Mouse (Mus musculus) left cerebral cortex, adult 11 months (tissue): ENCODE results near the gene Cage1.

Source experiments
- DNase-seq: peaks from one replicate; pipeline ENCODE4 v3.0.0; 2022; ENCODE audit warnings: low spot score

The Cage1 gene

DNA sequence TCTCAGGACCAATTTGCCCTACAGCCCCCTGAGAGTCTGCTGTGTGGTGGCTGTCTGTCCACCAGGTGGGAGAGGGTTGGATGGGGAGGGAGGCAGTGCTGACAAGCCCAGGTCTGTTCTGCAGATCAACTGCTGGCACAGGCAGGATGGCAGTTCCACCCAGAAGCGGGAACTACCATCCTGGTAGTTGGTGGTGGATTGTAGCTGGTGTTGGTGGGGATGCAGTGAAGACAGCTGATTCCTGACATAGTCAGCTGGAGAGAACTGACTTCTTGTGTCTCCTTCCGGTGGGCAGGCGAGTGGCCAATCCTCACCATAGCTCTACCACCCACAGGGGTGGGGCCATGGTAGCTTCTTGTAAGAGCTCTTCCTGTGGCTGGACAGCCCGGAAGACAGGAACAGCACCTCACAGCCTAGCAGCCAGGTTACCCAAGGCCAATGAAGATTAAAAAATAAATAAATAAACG, 26.4 kb downstream of the Cage1 start:
- no peak for DNase-seq

DNA sequence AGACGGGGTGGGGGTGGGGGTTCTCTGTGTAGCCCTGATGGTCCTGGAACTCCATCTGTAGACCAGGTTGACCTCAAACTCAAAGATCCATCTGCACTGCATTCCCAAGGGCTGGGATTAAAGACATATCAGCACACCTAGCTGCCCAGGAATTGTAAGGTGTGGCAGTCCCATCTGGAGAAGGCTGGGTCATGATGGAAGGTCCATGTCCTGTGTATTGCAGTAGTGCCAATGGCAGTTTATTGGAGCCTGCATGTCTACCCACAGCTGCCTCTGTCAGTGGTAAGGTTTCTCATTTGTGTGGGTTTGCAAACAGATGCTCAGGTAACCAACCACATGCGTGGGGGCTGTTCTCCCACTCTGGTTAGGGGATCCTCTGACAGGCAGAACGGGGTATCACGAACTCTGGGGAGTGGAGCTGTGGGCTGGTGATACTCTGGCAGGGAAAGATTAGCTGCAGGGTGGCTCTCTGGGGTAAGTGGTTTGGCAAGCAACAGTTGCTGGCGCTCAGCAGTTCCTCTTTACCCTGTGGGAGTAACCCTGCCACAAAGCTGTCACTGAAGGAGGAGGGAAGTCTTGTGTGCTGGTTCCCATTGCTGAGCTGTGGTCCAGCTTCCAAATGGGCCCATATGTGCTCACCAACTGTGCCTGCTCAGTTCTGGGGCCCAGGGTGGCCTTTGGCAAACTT, 27.0 kb downstream of the Cage1 start:
- no peak for DNase-seq

DNA sequence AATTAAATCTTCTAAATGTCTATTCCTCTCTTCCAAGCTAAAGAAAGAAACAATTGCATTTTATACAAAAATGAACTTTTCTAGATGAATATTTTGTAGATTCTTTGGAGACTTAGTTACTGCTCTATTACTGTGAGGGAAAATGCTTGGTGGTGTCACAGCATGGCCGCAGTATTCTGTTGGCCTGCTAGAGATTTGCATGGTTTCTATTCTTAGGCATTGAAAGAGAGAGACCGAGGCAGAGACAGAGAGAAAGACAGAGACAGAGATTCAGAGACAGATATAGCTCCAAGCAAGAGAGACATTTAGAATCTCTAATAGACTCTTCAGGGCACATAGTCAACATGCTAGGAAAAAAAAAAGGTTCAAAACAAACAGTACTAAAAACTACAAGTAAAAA, 28.9 kb downstream of the Cage1 start:
- no peak for DNase-seq

DNA sequence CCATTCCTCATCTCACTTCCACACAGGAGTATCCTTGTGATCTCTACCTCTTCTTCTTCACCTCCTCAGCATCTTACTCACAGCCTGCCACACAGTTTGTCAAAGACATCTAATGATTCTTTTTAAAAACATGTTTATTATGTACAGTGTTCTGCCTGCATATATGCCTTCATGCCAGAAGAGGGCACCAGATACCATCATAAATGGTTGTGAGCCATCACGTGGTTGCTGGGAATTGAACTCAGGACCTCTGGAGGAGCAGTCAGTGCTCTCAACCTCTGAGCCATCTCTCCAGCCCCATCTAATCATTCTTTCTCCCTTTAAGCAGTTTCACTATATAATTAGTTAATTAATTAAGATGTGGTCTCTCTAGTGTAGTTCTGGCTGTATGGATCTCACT, 34.4 kb downstream of the Cage1 start:
- DNase-seq, result no peak

DNA sequence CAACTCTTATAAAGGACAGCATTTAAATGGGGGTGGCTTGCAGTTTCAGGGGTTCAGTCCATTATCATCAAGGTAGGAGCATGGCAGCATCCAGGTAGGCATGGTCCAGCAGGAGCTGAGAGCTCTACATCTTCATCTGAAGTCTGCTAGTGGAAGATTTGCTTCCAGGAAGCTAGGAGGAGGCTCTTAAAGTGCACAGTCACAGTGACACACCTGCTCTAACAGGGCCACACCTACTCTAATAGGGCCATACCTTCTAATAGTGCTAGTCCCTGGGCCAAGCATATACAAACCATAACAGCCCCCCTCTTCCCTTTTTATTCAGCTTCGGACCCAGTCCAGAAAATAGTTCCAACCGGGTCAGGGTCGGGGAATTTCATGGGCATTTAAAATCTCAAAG, 37.2 kb downstream of the Cage1 start:
- no peak for DNase-seq

DNA sequence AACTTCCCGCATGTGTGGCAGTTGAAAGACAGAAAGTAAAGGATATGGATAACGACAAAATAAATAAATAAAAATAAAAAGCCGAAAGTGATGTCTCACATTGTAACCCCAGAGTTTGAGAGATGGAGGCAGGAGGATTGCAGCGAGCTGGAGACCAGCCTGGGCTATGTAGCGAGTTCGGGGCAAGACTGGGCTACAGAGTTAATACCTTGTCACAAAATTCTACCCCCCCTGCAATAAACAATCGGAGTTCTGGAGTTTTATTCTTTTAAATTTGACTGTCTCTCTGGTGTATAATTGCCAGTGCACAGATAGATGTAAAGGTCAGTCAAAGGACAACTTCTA, 42.5 kb downstream of the Cage1 start:
- DNase-seq, result no peak

DNA sequence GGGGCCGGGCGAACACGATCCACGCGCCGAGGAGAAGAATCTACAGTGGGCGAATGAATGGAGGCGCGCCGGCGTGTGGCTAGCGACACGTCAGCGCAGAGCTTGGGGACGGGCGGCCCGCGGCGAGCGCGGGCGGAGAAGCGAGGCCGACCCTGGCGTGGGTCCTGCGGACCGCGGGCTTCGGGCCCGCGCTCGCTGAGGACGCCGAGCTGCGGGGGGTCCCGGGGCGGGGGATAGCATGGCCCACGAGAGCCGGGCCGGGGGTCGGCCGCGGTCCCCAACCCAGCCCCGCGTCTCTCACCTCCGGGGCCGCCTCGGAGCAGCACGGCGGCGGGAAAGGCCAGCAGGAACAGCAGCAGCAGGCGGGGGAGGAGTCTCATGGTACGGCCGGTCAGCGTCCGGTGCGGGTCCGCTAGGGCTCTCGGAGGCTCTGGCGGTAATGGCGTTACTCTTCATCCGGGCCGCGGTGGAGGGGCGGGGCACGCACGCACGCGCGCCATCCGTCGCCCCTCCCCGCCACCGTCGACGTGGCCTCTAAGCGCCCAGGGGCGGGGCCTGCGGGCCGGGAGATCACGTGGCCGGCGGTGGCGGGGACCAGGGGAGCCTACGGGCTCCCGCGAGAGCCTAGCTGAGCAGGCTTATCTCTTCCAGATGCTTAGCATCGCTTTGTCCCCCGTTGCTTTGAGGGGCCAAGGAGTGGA, 43.0 kb downstream of the Cage1 start, which contains the start of gene Ssr1:
Ssr1 (minus strand) TSS at position 514 of the 701 bp plus-strand sequence.
- peak; percentile 90 for DNase-seq

DNA sequence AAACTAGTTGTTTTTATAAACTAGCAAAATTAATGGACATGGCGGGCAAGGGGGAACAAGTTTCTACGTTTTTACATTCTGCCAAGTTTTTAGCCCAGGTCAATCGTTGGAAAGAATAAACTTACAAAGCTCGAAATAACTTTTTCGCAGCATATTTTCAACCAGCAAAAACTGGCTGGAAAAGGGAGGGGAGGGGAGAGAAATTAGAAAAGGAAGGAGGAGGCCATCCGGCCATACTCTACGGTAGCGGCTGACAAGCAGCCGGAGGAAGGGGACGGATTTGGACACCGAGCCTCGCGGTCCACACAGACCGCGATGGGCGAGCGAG, 43.5 kb downstream of the Cage1 start:
- no peak for DNase-seq

DNA sequence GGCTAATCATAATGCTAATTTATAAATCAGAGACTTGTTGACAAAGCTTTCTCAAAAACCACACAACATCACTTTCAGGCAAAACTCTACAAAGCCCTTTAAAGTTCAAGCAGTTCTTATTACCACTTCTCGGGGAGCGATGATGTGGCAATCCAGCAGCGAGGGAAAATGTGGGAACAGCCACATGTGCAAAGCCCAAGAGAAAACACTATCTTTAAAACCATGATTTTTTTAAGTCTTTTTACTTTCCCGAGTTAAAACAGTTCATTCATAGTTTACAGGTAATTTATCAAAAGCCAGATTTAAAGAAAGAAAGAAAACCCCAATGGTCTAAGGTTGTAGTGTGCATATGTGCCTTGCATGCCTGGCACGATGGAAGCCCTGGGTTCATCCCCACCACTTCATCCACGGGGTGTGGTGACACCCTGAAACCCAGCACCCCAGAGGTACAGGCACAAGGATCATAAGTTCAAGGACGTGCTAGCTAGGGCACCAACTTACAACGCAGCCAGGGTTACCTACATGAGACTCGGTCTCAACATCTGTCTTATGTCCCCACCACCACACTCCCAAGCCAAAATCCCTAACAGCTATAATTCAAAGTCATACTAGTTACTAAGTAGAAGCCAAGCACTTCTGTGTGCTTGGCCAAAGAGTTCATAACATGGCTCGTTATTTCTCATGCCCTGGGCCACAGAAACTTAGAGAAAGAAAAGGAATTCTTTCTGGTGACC, 44.1 kb downstream of the Cage1 start:
- DNase-seq, result no peak

DNA sequence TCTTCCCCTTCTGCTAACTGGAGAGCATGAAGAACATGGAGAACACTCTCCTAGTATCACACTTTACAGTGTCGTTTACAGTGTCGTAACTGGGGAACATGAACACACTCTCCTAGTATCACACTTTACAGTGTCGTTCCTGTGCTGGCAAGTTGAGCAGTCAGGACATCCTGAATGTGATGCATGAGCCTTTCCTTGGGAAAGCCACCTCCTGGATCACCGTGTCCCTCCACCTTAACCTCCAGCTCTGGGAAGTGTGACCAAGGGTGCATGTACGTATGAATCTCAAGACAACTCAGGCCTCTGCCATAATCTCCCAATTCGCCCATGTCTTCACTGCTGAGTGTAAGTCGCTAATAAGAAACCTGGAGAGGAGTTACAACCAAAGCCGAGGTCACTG, 47.2 kb downstream of the Cage1 start:
- no peak for DNase-seq

DNA sequence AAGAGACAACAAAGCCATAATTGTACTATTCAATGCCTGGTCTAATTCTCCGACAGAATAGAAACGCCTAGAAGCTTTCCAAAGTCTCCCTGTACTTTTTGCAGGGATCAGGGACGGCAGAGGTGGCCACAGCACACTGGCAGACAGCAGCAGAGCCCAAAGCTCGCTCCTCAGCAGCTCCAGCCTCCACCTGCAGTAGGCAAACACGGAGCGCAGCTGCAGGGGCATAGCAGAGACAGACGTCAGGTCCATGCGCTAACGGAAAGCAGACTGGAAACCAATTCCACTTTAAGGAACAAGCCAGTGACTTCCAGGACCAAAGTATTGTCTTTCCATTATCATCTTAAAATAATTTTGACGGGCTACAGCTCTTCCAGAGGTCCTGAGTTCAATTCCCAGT, 50.7 kb downstream of the Cage1 start:
- DNase-seq, result no peak

DNA sequence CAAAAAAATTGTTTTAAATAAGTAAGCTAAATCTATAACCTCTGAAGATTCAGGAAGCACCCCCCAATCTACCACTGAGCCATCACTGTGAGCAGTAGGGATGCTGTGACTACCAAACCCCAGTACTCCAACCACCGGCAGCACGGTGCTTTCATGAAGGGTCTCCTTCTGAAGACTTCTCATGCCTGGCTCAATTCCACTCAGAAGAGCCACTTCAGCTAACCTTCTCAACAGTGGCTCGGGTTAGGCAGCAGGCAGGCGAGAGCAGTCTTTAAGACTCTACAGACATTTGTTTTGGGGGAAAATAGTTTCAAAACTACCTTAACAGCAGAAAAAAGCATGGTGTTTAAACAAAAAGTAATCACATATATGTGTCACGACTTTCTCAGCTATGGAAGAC, 55.8 kb downstream of the Cage1 start:
- no peak for DNase-seq

DNA sequence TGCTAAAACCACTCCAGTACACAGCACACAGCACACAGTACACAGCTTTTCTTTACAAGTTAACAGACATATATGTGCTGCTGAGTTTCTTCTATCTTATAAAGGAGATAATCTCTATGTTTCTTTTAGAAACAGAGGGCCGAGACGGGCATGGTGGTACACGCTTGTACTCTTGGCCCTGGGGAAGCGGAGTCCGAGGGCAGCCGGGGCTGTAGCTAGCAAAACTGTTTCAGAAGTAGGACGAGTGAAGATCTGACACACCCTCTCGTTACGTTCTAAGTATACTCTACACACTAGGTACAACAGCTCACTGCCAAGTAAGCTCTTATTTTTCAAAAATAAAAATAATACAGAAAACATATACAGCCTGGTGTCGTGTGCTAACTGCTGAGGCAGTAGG, 56.5 kb downstream of the Cage1 start:
- DNase-seq, result no peak

DNA sequence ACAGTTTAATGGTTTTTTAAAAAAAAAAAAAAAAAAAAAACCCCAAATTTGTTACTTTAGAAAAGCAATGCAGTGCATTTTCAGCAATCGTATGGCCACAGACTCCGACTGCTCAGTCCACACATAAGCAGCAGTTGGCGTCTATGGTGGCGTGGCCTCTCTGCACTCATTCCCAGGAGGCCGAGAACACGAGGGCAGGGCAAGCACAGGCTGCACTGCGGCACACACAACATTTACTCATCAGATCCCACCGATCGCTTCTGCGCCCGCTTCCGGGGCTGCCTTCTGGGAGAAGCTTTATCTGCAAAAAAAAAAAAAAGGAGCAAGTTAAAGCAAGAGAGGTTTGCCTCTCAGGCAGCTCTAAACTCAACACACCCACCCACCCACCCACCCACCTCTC, 57.4 kb downstream of the Cage1 start:
- DNase-seq, result no peak

DNA sequence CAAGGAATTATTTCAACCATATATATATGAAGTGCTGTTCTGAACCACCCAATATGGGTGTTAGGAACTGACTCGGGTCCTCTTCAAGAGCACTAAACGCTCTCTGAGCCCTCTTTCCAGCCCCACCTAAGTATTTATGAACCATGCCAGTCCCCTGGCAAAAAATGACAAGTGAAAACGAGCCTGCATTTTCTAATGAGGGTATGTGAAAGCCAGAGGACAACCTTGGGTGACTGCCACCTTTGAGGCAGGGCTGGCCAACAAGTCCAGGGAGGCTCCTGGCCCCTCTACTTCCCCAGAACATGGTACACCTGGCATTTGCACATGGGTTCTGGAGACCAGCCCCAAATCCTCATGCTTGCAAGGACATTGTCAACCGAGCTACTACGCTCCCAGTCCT, 62.1 kb downstream of the Cage1 start:
- no peak for DNase-seq

DNA sequence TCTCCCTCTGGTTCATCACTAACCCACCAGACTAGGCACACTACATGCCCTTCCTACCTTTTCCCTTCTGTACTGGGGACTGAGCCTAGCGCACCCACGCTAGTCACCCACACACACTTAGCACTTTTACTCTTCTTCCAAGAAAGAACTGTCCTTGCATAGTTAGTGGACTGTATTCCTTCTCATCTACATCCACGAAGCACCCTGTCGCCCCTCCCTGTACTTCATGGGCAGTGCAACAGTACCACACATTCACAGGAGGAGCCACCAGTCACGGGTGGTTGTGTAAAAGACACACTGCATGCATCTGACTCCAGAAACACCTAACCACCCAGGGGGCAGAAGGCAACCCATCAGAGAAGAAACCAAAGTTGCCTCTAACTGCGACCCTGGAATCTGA, 62.8 kb downstream of the Cage1 start:
- no peak for DNase-seq

DNA sequence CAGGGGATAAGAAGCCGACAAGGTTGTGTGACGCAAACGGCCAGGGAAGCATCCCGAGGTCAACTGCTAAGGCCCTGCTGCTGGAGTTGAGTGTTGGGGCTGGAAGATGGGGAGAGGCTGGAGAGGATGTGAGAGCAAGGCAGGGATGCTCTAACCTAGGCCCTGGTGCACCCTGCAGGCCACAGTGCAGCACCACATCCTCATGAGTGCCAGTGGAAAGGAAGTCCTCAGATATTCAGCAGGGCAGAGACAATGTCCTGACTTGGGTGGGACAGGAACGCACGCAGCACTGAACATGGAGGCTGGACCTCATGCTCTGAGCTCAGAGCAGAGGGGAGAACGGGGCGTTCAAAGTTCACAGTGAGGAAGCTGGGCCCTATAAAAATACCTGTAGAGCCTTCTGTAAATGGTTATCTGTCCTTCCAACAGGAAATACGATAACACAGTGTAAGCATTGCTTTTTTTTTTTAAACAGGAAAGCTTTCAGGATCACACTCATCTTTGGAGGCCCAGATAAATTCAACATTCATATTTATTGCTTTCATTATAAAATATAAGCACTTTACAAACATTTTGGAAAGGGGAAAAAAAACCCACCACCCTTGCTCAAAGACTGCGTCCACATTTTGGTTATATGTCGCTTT, 65.9 kb downstream of the Cage1 start:
- DNase-seq, result no peak

DNA sequence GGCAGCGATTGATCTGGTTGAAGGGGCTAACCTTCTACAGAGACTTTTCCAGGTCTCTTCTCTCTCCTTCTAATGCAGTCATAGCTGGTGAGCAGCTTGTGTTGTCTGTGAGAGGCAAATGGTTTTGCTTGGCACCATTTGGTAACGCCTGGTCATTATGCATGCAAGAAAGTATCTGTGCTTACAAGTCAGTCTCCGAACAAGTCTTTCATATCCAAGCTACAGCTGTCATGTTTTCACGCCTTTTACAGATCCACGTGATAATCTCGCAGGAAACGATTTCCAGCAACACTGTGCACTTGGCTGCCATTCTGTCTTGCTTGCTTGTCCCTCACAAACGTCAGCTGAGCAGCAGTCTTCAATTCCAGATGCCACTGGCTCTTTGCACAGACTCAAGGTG, 66.9 kb downstream of the Cage1 start:
- DNase-seq, result no peak

DNA sequence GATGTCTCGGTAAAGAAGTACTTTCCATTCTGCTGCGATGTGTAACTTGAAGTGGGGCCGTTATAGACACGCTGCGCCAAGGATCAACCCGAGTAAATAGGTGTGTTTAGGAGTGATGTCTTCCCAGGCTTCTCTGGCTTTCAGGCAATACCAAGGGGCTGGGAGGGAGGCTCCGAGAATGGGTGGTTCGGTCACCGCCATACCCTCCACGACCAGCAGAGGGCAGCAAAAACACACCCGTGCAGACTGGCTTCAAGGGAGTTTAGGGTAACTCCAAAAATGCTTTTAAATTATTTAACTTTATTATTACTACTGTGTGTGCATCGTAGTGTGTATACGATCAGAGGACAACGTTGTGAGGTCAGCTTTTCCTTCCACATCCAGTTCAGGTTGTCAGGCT, 67.5 kb downstream of the Cage1 start:
- peak; percentile 73 for DNase-seq

DNA sequence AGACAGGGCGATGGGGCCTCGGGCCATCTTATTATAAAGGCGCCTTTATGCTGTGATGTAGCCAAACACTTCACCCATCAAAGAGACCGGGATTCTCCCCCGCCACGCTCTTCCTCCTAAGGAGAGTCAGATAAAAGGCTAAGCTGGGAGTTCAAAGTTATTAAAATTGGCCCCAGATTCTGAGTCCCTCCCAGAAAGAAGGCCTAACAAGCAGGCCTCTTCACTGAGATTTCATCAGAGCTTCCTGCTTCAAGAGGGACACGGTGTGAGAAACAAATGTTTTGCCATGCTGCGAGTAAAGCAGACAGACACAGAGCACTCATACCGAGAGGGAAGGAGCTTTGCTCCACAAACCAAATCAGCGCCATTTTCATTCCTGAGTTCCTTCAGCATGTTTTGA, 69.3 kb downstream of the Cage1 start:
- no peak for DNase-seq

DNA sequence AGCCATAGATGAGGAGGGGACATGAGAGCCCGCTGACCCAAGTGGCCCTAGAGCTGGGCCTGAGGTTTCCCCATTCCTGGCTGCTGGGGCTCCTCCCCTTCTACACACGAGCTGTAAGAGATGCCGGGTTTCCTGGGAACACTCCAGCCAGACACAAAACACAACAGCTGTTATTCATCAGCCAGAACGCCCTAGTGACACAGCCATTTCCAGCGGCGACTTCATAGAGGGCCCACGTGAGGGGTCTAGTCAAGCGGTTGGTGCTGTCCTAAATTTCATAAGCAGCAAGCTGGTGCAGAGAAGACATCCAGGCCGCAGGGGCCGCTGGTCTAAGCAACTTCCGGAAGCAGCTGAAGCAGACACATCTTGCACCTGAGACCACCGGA, 69.8 kb downstream of the Cage1 start:
- DNase-seq, result no peak

DNA sequence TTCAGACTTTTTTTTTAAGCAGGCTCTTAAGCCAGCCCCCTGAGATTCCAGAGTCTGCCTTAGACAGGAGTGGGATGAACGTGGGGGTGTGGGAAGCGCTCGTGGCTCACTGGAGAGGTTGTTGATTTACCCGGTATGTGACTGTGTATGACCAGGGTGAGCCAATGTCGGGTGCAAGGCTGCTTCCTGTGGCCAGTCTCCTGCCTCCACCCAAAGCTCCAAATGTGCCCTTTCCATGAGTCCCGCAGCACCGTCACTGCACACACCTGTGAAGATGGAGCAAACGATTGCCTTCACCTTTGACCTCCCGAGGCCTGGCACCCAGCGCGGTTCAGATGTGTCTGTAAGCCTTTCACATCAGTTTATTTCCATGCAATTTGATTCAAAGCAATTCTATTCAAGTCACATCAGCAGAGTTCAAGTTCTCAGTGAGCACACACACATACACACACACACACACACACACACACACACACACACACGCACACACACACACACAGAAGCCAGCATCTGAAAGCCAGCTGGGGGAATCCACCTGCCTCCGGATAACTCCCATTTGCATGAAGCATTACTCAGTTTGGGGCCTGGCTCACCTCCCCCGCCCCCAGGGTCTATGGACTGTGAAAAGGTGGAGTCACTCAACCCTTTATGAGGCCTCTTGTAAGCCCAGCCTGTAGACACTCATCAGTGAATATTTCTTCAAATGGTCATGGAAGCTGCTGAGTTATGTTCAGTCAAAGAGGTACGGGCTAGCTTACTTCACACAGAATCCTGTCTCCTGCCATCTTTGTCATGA, 70.4 kb downstream of the Cage1 start:
- no peak for DNase-seq
